Mouse (Mus musculus): ENCODE measurements around the gene 1500009L16Rik. TPM values are rescaled to one million over a fixed set of nuclear protein-coding genes. Genes with fewer than 3 reads are reported as not detected.

Gene 1500009L16Rik
- total and polyA plus RNA-seq, 2 experiments from 2014 or later = 8.3 to 13.8 TPM

DNA sequence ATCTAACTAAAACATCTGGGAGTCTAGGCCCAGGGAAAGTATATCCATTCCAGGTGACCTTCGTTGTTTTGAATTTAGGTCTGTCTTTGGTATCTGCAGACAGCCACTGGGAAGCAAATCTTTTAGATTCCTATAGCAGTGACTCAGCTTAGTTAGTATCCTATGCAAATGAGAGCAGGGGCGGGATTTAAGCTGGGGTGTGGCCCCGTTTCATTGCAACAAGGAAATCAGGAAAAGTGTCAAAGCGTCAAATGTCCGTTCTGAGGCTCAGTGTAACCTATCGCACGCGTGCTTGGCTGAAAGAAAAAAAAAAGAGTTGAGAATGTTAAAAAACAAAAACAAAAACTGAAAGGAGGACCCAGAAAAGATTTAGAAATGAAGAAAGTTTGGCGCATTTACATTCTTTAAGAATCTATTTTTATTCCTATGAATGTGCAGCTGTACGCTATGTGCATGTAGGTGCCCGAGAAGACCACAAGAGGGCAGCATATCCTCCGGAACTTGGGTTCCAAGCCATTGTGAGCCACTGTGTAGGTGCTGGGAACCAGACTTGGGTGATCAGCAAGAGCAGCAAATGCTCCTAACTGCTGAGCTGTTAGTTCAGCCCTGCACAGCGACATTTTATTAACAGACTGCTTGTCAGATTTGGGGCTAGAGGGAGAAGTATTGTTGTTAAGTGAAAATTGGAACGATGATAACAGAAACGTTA is 1.8 kb downstream of the 1500009L16Rik start:
- H3K27me3 ChIP-seq (ENCODE audit: control insufficient read depth, insufficient read depth, low read length) = no peaks in the 10 kb centered on the region
- ATAC-seq (ENCODE audit: insufficient read depth, low read depth) (no peak), DNase-seq (ENCODE audit: low spot score) (no peak)
- TF ChIP-seq CTCF (IDR thresholded peaks at IDR 0.05; ENCODE audit: low read depth) = peak; percentile 41
- no peak for TF ChIP-seq EP300 (IDR thresholded peaks at IDR 0.05; ENCODE audit: low read depth)
- H3K27ac ChIP-seq (ENCODE audit: low read depth) = no peak overlapping the region
- peaks cover 8% of the 10 kb centered on the region for H3K4me1 ChIP-seq (ENCODE audit: control insufficient read depth, insufficient read depth)
- no peak overlapping the region for H3K4me2 ChIP-seq (ENCODE audit: low read depth, low read length)
- 87% methylated on average over 15 of the region's 15 CpGs for WGBS
- H3K9me3 ChIP-seq (replicated peaks; ENCODE audit: control insufficient read depth, low read length) = no peaks in the 10 kb centered on the region
- no peak overlapping the region for H3K4me3 ChIP-seq (ENCODE audit: low read depth, low read length)
- H3K36me3 ChIP-seq (replicated peaks; ENCODE audit: control insufficient read depth, insufficient read depth, low read length) = no peaks in the 10 kb centered on the region
- H3K9ac ChIP-seq (replicated peaks; ENCODE audit: low read depth, low read length) = no peak overlapping the region

DNA sequence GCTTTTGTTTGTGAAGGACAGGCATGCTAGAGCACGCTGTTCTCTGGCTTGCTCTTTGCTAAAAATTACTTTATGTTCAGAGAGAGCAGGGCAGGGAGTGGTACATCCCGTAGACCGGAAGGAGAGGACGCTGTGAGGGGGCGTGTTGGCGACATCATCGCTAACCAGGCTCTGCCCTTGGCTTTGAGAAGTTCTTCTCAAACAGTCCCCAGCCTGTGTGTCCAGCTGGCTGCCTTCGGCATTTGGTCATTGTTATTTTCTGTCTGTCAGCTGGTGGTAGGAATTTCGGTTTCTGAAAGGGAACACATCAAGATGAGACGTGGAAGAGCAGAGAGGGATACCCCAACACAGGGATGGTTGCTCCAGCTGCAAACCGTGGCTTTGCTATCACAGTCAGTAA is 3.5 kb downstream of the 1500009L16Rik start:
- Histone ChIP-seq H3K27me3 (ENCODE audit: control insufficient read depth, insufficient read depth, low read length) (no peaks in the 10 kb centered on the region), H3K4me2 (ENCODE audit: low read depth, low read length) (peak overlapping the region; percentile 33), H3K9ac (replicated peaks; ENCODE audit: low read depth, low read length) (no peak overlapping the region), H3K4me1 (ENCODE audit: control insufficient read depth, insufficient read depth) (peaks cover 8% of the 10 kb centered on the region), H3K4me3 (ENCODE audit: low read depth, low read length) (no peak overlapping the region), H3K36me3 (replicated peaks; ENCODE audit: control insufficient read depth, insufficient read depth, low read length) (no peaks in the 10 kb centered on the region), H3K27ac (ENCODE audit: low read depth) (peak overlapping the region; percentile 40), H3K9me3 (replicated peaks; ENCODE audit: control insufficient read depth, low read length) (no peaks in the 10 kb centered on the region)
- TF ChIP-seq CTCF (IDR thresholded peaks at IDR 0.05; ENCODE audit: low read depth) (no peak), EP300 (IDR thresholded peaks at IDR 0.05; ENCODE audit: low read depth) (no peak)
- ATAC-seq (ENCODE audit: insufficient read depth, low read depth) = peak; percentile 69
- DNase-seq (ENCODE audit: low spot score) = peak; percentile 39
- 38% methylated on average over 11 of the region's 11 CpGs for WGBS

DNA sequence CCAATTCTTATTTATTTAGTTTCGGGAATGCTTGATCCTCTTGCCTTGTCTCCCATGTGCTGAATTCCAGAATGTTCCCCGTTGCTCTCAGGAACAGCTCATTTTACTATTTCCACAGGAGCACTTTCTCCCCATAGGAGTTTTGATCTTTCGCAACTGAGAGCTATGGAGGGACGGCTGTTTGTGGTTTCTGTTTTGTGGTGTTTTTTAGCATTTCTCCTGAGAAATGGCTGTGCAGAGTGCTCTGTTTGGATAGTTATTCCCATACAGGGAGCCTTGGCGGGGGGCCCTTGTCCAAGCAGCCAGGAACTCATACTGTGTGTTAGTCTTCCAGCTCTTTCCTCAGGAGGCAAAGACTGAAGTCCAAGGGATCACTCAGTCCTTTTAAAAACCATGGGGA is 5.2 kb downstream of the 1500009L16Rik start:
- Histone ChIP-seq H3K27me3 (ENCODE audit: control insufficient read depth, insufficient read depth, low read length) (no peaks in the 10 kb centered on the region), H3K36me3 (replicated peaks; ENCODE audit: control insufficient read depth, insufficient read depth, low read length) (no peaks in the 10 kb centered on the region), H3K27ac (ENCODE audit: low read depth) (no peak overlapping the region), H3K9me3 (replicated peaks; ENCODE audit: control insufficient read depth, low read length) (no peaks in the 10 kb centered on the region), H3K4me2 (ENCODE audit: low read depth, low read length) (no peak overlapping the region), H3K4me3 (ENCODE audit: low read depth, low read length) (no peak overlapping the region), H3K4me1 (ENCODE audit: control insufficient read depth, insufficient read depth) (no peaks in the 10 kb centered on the region; the same call in 1 of the 2 replicates), H3K9ac (replicated peaks; ENCODE audit: low read depth, low read length) (no peak overlapping the region)
- DNase-seq (ENCODE audit: low spot score) (no peak), ATAC-seq (ENCODE audit: insufficient read depth, low read depth) (no peak)
- 79% methylated on average over 5 of the region's 5 CpGs for WGBS
- no peak for TF ChIP-seq CTCF (IDR thresholded peaks at IDR 0.05; ENCODE audit: low read depth)
- no peak for TF ChIP-seq EP300 (IDR thresholded peaks at IDR 0.05; ENCODE audit: low read depth)

GRCm38 (mm10) chr10:83728529-83728928 is 5.9 kb downstream of the 1500009L16Rik start:
- Histone ChIP-seq H3K4me1 (ENCODE audit: control insufficient read depth, insufficient read depth) (no peaks in the 10 kb centered on the region; the same call in 1 of the 2 replicates), H3K27ac (ENCODE audit: low read depth) (no peak overlapping the region), H3K27me3 (ENCODE audit: control insufficient read depth, insufficient read depth, low read length) (no peaks in the 10 kb centered on the region), H3K36me3 (replicated peaks; ENCODE audit: control insufficient read depth, insufficient read depth, low read length) (no peaks in the 10 kb centered on the region), H3K4me2 (ENCODE audit: low read depth, low read length) (no peak overlapping the region), H3K9ac (replicated peaks; ENCODE audit: low read depth, low read length) (no peak overlapping the region), H3K4me3 (ENCODE audit: low read depth, low read length) (no peak overlapping the region), H3K9me3 (replicated peaks; ENCODE audit: control insufficient read depth, low read length) (no peaks in the 10 kb centered on the region)
- no peak for TF ChIP-seq CTCF (IDR thresholded peaks at IDR 0.05; ENCODE audit: low read depth)
- no peak for TF ChIP-seq EP300 (IDR thresholded peaks at IDR 0.05; ENCODE audit: low read depth)
- no peak for DNase-seq (ENCODE audit: low spot score)
- 78% methylated on average over 6 of the region's 6 CpGs for WGBS
- ATAC-seq (ENCODE audit: insufficient read depth, low read depth) = no peak

GRCm38 (mm10) chr10:83729076-83729475 is 6.4 kb downstream of the 1500009L16Rik start:
- Histone ChIP-seq H3K27ac (ENCODE audit: low read depth) (no peak overlapping the region), H3K4me2 (ENCODE audit: low read depth, low read length) (no peak overlapping the region), H3K36me3 (replicated peaks; ENCODE audit: control insufficient read depth, insufficient read depth, low read length) (no peaks in the 10 kb centered on the region), H3K9ac (replicated peaks; ENCODE audit: low read depth, low read length) (no peak overlapping the region), H3K9me3 (replicated peaks; ENCODE audit: control insufficient read depth, low read length) (no peaks in the 10 kb centered on the region), H3K4me1 (ENCODE audit: control insufficient read depth, insufficient read depth) (no peaks in the 10 kb centered on the region; the same call in 1 of the 2 replicates), H3K4me3 (ENCODE audit: low read depth, low read length) (no peak overlapping the region), H3K27me3 (ENCODE audit: control insufficient read depth, insufficient read depth, low read length) (no peaks in the 10 kb centered on the region)
- no peak for ATAC-seq (ENCODE audit: insufficient read depth, low read depth)
- TF ChIP-seq CTCF (IDR thresholded peaks at IDR 0.05; ENCODE audit: low read depth) (no peak), EP300 (IDR thresholded peaks at IDR 0.05; ENCODE audit: low read depth) (no peak)
- no peak for DNase-seq (ENCODE audit: low spot score)
- WGBS = 69% methylated on average over 3 of the region's 3 CpGs

- no peaks in the 10 kb centered on the region for H3K9me3 ChIP-seq (replicated peaks; ENCODE audit: control insufficient read depth, low read length)
- no peak overlapping the region for H3K9ac ChIP-seq (replicated peaks; ENCODE audit: low read depth, low read length)
- H3K4me1 ChIP-seq (ENCODE audit: control insufficient read depth, insufficient read depth) = no peaks in the 10 kb centered on the region; the same call in 1 of the 2 replicates
- DNase-seq (ENCODE audit: low spot score) (peak; percentile 59), ATAC-seq (ENCODE audit: insufficient read depth, low read depth) (peak; percentile 42; the same call in 1 of the 2 replicates)
- H3K36me3 ChIP-seq (replicated peaks; ENCODE audit: control insufficient read depth, insufficient read depth, low read length) = no peaks in the 10 kb centered on the region
- no peak overlapping the region for H3K27ac ChIP-seq (ENCODE audit: low read depth)
- TF ChIP-seq CTCF (IDR thresholded peaks at IDR 0.05; ENCODE audit: low read depth) (peak; percentile 92), EP300 (IDR thresholded peaks at IDR 0.05; ENCODE audit: low read depth) (no peak)
- no peak overlapping the region for H3K4me2 ChIP-seq (ENCODE audit: low read depth, low read length)
- H3K27me3 ChIP-seq (ENCODE audit: control insufficient read depth, insufficient read depth, low read length) = no peaks in the 10 kb centered on the region
- WGBS = 25% methylated on average over 7 of the region's 7 CpGs
- H3K4me3 ChIP-seq (ENCODE audit: low read depth, low read length) = no peak overlapping the region
Measured at GRCm38 (mm10) chr10:83729492-83729891, 6.8 kb downstream of the 1500009L16Rik start.

All from heart, postnatal 0 days (tissue).